In genomic region chr6:136930677-136931076, GRCm38 (mm10) we compare ENCODE assay signal across 8 mouse cellular contexts. TPM values are rescaled to one million over a fixed set of nuclear protein-coding genes. Genes with fewer than 3 reads are reported as not detected.
A peak's percentile ranks its signal among the peaks of the same experiment; 100 is the strongest.
DNase-seq lines count a peak whose midpoint lies in the region; ATAC-seq and TF ChIP-seq lines count a peak whose summit lies in the region.

No protein-coding gene starts in this region.

- peak overlapping the region; percentile 41 for H3K4me2 ChIP-seq in intestine, embryonic 16.5 days (ENCODE audit: low read depth, low read length)
- no peak overlapping the region for H3K4me2 ChIP-seq in neural tube, embryonic 15.5 days
- no peak overlapping the region for H3K4me2 ChIP-seq in forebrain, postnatal 0 days (ENCODE audit: low read depth)

- no peaks in the 10 kb centered on the region for H3K36me3 ChIP-seq in intestine, embryonic 16.5 days (ENCODE audit: control insufficient read depth, insufficient read depth, low read length)
- no peaks in the 10 kb centered on the region for H3K36me3 ChIP-seq in neural tube, embryonic 15.5 days
- H3K36me3 ChIP-seq in forebrain, postnatal 0 days (ENCODE audit: insufficient read depth) = no peaks in the 10 kb centered on the region

- peak overlapping the region; percentile 71 for H3K27ac ChIP-seq in intestine, embryonic 16.5 days (ENCODE audit: low read length)
- peak overlapping the region; percentile 33; the same call in 1 of the 2 replicates for H3K27ac ChIP-seq in neural tube, embryonic 15.5 days (replicated peaks)
- H3K27ac ChIP-seq in forebrain, postnatal 0 days (ENCODE audit: low read depth, low read length) = no peak overlapping the region

- no peaks in the 10 kb centered on the region for H3K27me3 ChIP-seq in intestine, embryonic 16.5 days (replicated peaks; ENCODE audit: control insufficient read depth, insufficient read depth, low read length)
- no peaks in the 10 kb centered on the region for H3K27me3 ChIP-seq in neural tube, embryonic 15.5 days (replicated peaks)
- H3K27me3 ChIP-seq in forebrain, postnatal 0 days (ENCODE audit: insufficient read depth, low read length) = no peaks in the 10 kb centered on the region

- peak overlapping the region; percentile 2; the same call in 1 of the 2 replicates for H3K4me3 ChIP-seq in intestine, embryonic 16.5 days (ENCODE audit: low read length)
- no peak overlapping the region for H3K4me3 ChIP-seq in neural tube, embryonic 15.5 days (replicated peaks)
- no peak overlapping the region for H3K4me3 ChIP-seq in forebrain, postnatal 0 days (ENCODE audit: low read depth, low read length)

- TF ChIP-seq CTCF in forebrain, postnatal 0 days (IDR thresholded peaks at IDR 0.05; ENCODE audit: low read depth) = no peak

- peak overlapping the region; percentile 52 for H3K9ac ChIP-seq in intestine, embryonic 16.5 days (ENCODE audit: low read depth, low read length)
- H3K9ac ChIP-seq in neural tube, embryonic 15.5 days (replicated peaks) = no peak overlapping the region
- H3K9ac ChIP-seq in forebrain, postnatal 0 days = no peak overlapping the region

- 12% methylated on average over 12 of the region's 12 CpGs for WGBS in intestine, embryonic 16.5 days
- WGBS in neural tube, embryonic 15.5 days = 61% methylated on average over 12 of the region's 12 CpGs
- 65% methylated on average over 12 of the region's 12 CpGs for WGBS in forebrain, postnatal 0 days

- peak; percentile 74 for ATAC-seq in erythroblast, adult 5-6 weeks (replicated peaks; ENCODE audit: low FRiP score, poor library complexity, severe bottlenecking)
- ATAC-seq in intestine, embryonic 16.5 days = peak; percentile 97
- peak; percentile 17; the same call in 1 of the 2 replicates for ATAC-seq in neural tube, embryonic 15.5 days (ENCODE audit: low FRiP score)
- no peak for ATAC-seq in forebrain, postnatal 0 days

- peak; percentile 11 for DNase-seq in adrenal gland, adult 8-10 months
- no peak for DNase-seq in adrenal gland, postnatal 25 days
- DNase-seq in lung, adult 18-20 months = peak; percentile 38 to 41
- DNase-seq in right cerebral cortex, postnatal 4 days = no peak
- no peak for DNase-seq in forebrain, postnatal 0 days

- H3K9me3 ChIP-seq in intestine, embryonic 16.5 days (ENCODE audit: control insufficient read depth, low read length) = no peaks in the 10 kb centered on the region
- H3K9me3 ChIP-seq in neural tube, embryonic 15.5 days (replicated peaks) = no peaks in the 10 kb centered on the region
- no peaks in the 10 kb centered on the region for H3K9me3 ChIP-seq in forebrain, postnatal 0 days (ENCODE audit: low read length)

- H3K4me1 ChIP-seq in intestine, embryonic 16.5 days (ENCODE audit: control insufficient read depth, insufficient read depth, low read length) = peaks cover 13% of the 10 kb centered on the region
- H3K4me1 ChIP-seq in neural tube, embryonic 15.5 days = 0 out of 2 replicates have a peak, but pooled peaks cover 2% of the 10 kb centered on the region
- H3K4me1 ChIP-seq in forebrain, postnatal 0 days (ENCODE audit: insufficient read depth) = no peaks in the 10 kb centered on the region

RNA-seq across cellular contexts. Expression of gene Pde6h, which starts 7.0 kb away (rescaled TPM):
- under 1 TPM in 1 of 4 experiments, not detected in 3; 0.14 TPM for total RNA-seq in adrenal gland, adult 8-10 months (2022)
- total RNA-seq in adrenal gland, postnatal 25 days (2021) = 0.39 TPM in 1 of 2 replicates, not detected in the other
- total RNA-seq in erythroblast, adult 5-6 weeks (2015; ENCODE audit: low replicate concordance) = not detected in 2 replicates
- total RNA-seq in erythroblast, adult 5-6 weeks (2017; ENCODE audit: low replicate concordance) = not detected in 2 replicates
- polyA plus RNA-seq in intestine, embryonic 16.5 days (2015; fragmentation: Nextera tagmentation; extraction: Ambion mirVana) = 0.40 TPM in 1 of 2 replicates, not detected in the other
- 0.33 TPM in 1 of 2 replicates, not detected in the other for polyA plus RNA-seq in neural tube, embryonic 15.5 days (2015; fragmentation: Nextera tagmentation; extraction: Ambion mirVana)
- total RNA-seq in forebrain, postnatal 0 days (2014; rRNA removed) = 0.05 and 0.31 TPM in 2 replicates
- polyA plus RNA-seq in forebrain, postnatal 0 days (2015; fragmentation: Nextera tagmentation; extraction: Ambion mirVana) = 0.34 TPM in 1 of 2 replicates, not detected in the other

RNA-seq across cellular contexts. Expression of gene Erp27, which starts 8.7 kb away (rescaled TPM):
- total RNA-seq in adrenal gland, adult 8-10 months (2022) = under 1 TPM in 1 of 4 experiments, not detected in 3; 0.28 TPM
- total RNA-seq in adrenal gland, postnatal 25 days (2021) = not detected in 2 replicates
- total RNA-seq in erythroblast, adult 5-6 weeks (2015; ENCODE audit: low replicate concordance) = not detected in 2 replicates
- 0.34 TPM in 1 of 2 replicates, not detected in the other for total RNA-seq in erythroblast, adult 5-6 weeks (2017; ENCODE audit: low replicate concordance)
- 23.9 and 28.7 TPM in 2 replicates for polyA plus RNA-seq in intestine, embryonic 16.5 days (2015; fragmentation: Nextera tagmentation; extraction: Ambion mirVana)
- 0.82 TPM in 1 of 2 replicates, not detected in the other for polyA plus RNA-seq in neural tube, embryonic 15.5 days (2015; fragmentation: Nextera tagmentation; extraction: Ambion mirVana)
- 0.19 and 0.77 TPM in 2 replicates for total RNA-seq in forebrain, postnatal 0 days (2014; rRNA removed)
- 0.79 and 0.92 TPM in 2 replicates for polyA plus RNA-seq in forebrain, postnatal 0 days (2015; fragmentation: Nextera tagmentation; extraction: Ambion mirVana)

RNA-seq across cellular contexts. Expression of gene Arhgdib, which starts 11.0 kb away (rescaled TPM):
- 10 to 100 TPM; 20.7 to 30.5 (median 28.0) TPM for total RNA-seq in adrenal gland, adult 8-10 months (2022)
- 15.7 and 21.7 TPM in 2 replicates for total RNA-seq in adrenal gland, postnatal 25 days (2021)
- 1,174 and 1,226 TPM in 2 replicates for total RNA-seq in erythroblast, adult 5-6 weeks (2015; ENCODE audit: low replicate concordance)
- total RNA-seq in erythroblast, adult 5-6 weeks (2017; ENCODE audit: low replicate concordance) = 299 and 335 TPM in 2 replicates
- 42.1 and 44.0 TPM in 2 replicates for polyA plus RNA-seq in intestine, embryonic 16.5 days (2015; fragmentation: Nextera tagmentation; extraction: Ambion mirVana)
- 13.8 and 95.4 TPM in 2 replicates for polyA plus RNA-seq in neural tube, embryonic 15.5 days (2015; fragmentation: Nextera tagmentation; extraction: Ambion mirVana)
- total RNA-seq in forebrain, postnatal 0 days (2014; rRNA removed) = 14.9 and 23.0 TPM in 2 replicates
- 29.3 and 37.5 TPM in 2 replicates for polyA plus RNA-seq in forebrain, postnatal 0 days (2015; fragmentation: Nextera tagmentation; extraction: Ambion mirVana)

RNA-seq across cellular contexts. Expression of gene Mgp, which starts 55.1 kb away (rescaled TPM):
- total RNA-seq in adrenal gland, adult 8-10 months (2022) = 100 to 1,000 TPM; 174 to 284 (median 210) TPM
- 77.2 and 83.9 TPM in 2 replicates for total RNA-seq in adrenal gland, postnatal 25 days (2021)
- 1.9 TPM in 1 of 2 replicates, not detected in the other for total RNA-seq in erythroblast, adult 5-6 weeks (2015; ENCODE audit: low replicate concordance)
- 1.9 TPM in 1 of 2 replicates, not detected in the other for total RNA-seq in erythroblast, adult 5-6 weeks (2017; ENCODE audit: low replicate concordance)
- polyA plus RNA-seq in intestine, embryonic 16.5 days (2015; fragmentation: Nextera tagmentation; extraction: Ambion mirVana) = 93.4 and 97.1 TPM in 2 replicates
- 28.4 and 40.1 TPM in 2 replicates for polyA plus RNA-seq in neural tube, embryonic 15.5 days (2015; fragmentation: Nextera tagmentation; extraction: Ambion mirVana)
- 31.2 and 32.7 TPM in 2 replicates for total RNA-seq in forebrain, postnatal 0 days (2014; rRNA removed)
- 39.9 and 57.8 TPM in 2 replicates for polyA plus RNA-seq in forebrain, postnatal 0 days (2015; fragmentation: Nextera tagmentation; extraction: Ambion mirVana)

Comparison
In these comparisons a context has a peak if more than half of its experiments do, and no peak if none do; other contexts are left out.
1. DNase-seq: peak in adrenal gland, adult 8-10 months (single experiment) and lung, adult 18-20 months (2 of 2); none in adrenal gland, postnatal 25 days (single experiment), right cerebral cortex, postnatal 4 days (single experiment) and forebrain, postnatal 0 days (single experiment).
2. RNA of gene Arhgdib, which starts 11.0 kb away (total RNA-seq): 299 to 1,226 TPM in erythroblast, adult 5-6 weeks; 20.7 to 30.5 TPM in adrenal gland, adult 8-10 months, 15.7 to 21.7 TPM in adrenal gland, postnatal 25 days and 14.9 to 23.0 TPM in forebrain, postnatal 0 days; every median in the first group is over 4 times any median in the second.